Mouse (Mus musculus) liver, embryonic 16.5 days (tissue): ENCODE results near the gene Mrps7. TPM values are rescaled to one million over a fixed set of nuclear protein-coding genes. Genes with fewer than 3 reads are reported as not detected.

Experiments
- ATAC-seq: fragments of 200-750 bp; cut with Nextera tagmentation; 2 replicates; pipeline ENCODE4 v1.8.0; 2017; ENCODE audit warnings: low read depth, mild to moderate bottlenecking, moderate number of reproducible peaks, moderate library complexity
- H3K27ac ChIP-seq: fragments of 300-500 bp; sonication (generic); 2 replicates; pipeline ENCODE4 v1.5.1; 2014; ENCODE audit warnings: mild to moderate bottlenecking, low read length
- H3K27me3 ChIP-seq: fragments of 300-500 bp; sonication (generic); 2 replicates; pipeline ENCODE4 v1.6.1; 2014; ENCODE audit warnings: low read depth, low read length, mixed read lengths; ENCODE audit not compliant: control insufficient read depth, insufficient read depth
- H3K36me3 ChIP-seq: fragments of 300-500 bp; sonication (generic); 2 replicates; pipeline ENCODE4 v1.6.1; 2014; ENCODE audit warnings: mild to moderate bottlenecking; ENCODE audit not compliant: control insufficient read depth, insufficient read depth
- H3K4me1 ChIP-seq: fragments of 300-500 bp; sonication (generic); 2 replicates; pipeline ENCODE4 v1.6.1; 2014; ENCODE audit warnings: low read depth, low read length, mixed read lengths; ENCODE audit not compliant: control insufficient read depth
- H3K4me2 ChIP-seq: fragments of 300-500 bp; sonication (generic); 2 replicates; pipeline ENCODE4 v1.6.1; 2014; ENCODE audit warnings: low read depth, low read length, mixed read lengths
- H3K4me3 ChIP-seq: fragments of 300-500 bp; sonication (generic); 2 replicates; pipeline ENCODE4 v1.5.1; 2014; ENCODE audit warnings: low read depth, mild to moderate bottlenecking, low read length
- H3K9ac ChIP-seq: fragments of 300-500 bp; sonication (generic); 2 replicates; pipeline ENCODE4 v1.6.1; 2014; ENCODE audit warnings: low read depth, low read length
- H3K9me3 ChIP-seq: fragments of 300-500 bp; sonication (generic); replicated peaks from 2 replicates; pipeline ENCODE4 v1.6.1; 2016; ENCODE audit warnings: low read length; ENCODE audit not compliant: control insufficient read depth
- WGBS: fragments of 180-500 bp; shearing (Covaris S2); extraction: QIAGEN DNeasy Blood & Tissue Kit; methylation state at CpG from one replicate; pipeline ENCODE4 v1.1.7; 2014; ENCODE audit not compliant: insufficient replicate concordance; 5-methylcytosine and 5-hydroxymethylcytosine counted together
- polyA plus RNA-seq: library from polyadenylated mRNA; unstranded; fragments of >200 nt; fragmentation: Nextera tagmentation; extraction: Ambion mirVana; gene quantifications from 2 replicates; pipeline ENCODE4 v1.2.1, GENCODE M21; 2015

Gene Mrps7
- polyA plus RNA-seq, 1 experiment from 2014 or later: 47.6 TPM

DNA sequence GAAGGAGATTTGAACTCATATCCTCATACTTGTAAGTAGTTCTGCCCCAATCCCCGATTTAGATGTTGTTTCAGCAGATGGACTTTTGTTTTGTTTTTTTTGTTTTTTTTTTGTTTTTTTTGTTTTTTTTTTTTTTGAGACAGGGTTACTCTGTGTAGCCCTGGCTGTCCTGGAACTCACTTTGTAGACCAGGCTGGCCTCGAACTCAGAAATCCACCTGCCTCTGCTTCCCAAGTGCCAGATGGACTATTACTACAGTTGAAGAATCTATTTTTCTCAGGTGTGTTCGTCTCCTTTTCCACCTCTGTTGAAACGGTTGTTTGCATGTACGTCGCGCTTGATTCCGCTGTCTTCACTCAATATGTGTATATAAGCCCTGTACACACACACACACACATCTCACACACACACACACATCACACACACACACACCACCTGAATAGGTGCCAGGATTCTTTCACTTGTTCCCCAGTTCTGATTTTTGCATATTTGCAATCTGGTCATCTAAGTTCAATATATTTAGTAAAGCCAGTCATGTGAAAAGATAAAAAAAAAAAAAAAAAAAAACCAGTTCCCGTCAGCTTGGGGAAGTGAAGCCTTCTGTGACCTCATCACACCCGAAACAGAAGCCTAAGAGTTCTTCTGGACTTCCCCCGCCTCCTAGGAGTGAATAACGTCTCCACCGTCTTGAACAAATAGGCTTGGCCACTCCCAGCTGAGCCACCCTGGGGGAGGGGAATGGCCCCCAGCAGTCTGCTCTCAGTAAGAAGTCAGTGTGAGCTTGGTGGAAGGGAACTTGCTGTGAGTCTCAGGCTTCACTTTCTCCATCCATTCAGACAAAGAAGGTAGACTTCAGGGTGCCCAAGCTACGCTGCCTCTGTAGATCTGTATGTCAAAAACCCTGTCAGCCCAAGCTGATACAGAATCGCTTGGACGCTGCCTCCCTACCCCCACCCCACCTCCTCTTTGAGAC is 27.1 kb downstream of the Mrps7 start:
- ATAC-seq: no peak
- H3K9ac ChIP-seq: no peak overlapping the region
- 41% methylated on average over 16 of the region's 16 CpGs for WGBS

GRCm38 (mm10) chr11:115631505-115631890 is 27.8 kb downstream of the Mrps7 start:
- Histone ChIP-seq H3K9me3 (no peaks in the 10 kb centered on the region), H3K4me3 (no peak overlapping the region), H3K4me2 (peak overlapping the region; percentile 38), H3K36me3 (no peaks in the 10 kb centered on the region), H3K4me1 (peaks cover 15% of the 10 kb centered on the region), H3K9ac (no peak overlapping the region), H3K27ac (0 out of 2 replicates have a peak overlapping the region, but pooled peaks have one; percentile 19), H3K27me3 (no peaks in the 10 kb centered on the region)
- ATAC-seq: no peak
- 12% methylated on average over 3 of the region's 3 CpGs for WGBS

More for the DNA sequence above, 27.1 kb downstream of the Mrps7 start:
- Histone ChIP-seq H3K4me1 (peaks cover 15% of the 10 kb centered on the region), H3K4me3 (0 out of 2 replicates have a peak overlapping the region, but pooled peaks have one; percentile 8), H3K9me3 (no peaks in the 10 kb centered on the region), H3K27ac (0 out of 2 replicates have a peak overlapping the region, but pooled peaks have one; percentile 19), H3K27me3 (no peaks in the 10 kb centered on the region), H3K36me3 (no peaks in the 10 kb centered on the region), H3K4me2 (peak overlapping the region; percentile 38)

- Histone ChIP-seq H3K4me2 (no peak overlapping the region), H3K36me3 (no peaks in the 10 kb centered on the region), H3K27ac (no peak overlapping the region), H3K9me3 (no peaks in the 10 kb centered on the region), H3K9ac (no peak overlapping the region), H3K4me1 (peaks cover 8% of the 10 kb centered on the region), H3K4me3 (no peak overlapping the region), H3K27me3 (no peaks in the 10 kb centered on the region)
- WGBS: 63% methylated on average over 7 of the region's 7 CpGs
- ATAC-seq: no peak
Measured at GRCm38 (mm10) chr11:115632247-115632646, 28.5 kb downstream of the Mrps7 start.

DNA sequence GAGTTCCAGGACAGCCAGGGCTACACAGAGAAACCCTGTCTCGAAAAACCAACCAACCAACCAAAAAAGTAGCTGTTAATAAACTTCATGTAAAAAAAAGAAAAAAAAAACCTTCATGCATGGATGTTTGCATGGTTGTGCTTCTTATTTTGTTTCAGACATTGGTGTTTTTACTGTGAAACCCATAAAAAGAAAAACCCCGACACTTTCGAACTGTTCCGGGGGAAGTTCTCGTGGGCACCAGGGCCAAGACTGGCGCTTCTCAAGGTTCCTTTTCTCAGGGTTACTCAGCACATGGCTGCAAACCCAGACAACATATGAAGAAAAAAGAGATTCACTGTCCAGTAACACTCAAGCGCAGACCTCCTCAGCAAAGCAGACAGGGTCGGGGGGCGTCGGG is 29.1 kb downstream of the Mrps7 start:
- no peaks in the 10 kb centered on the region for H3K36me3 ChIP-seq
- H3K9me3 ChIP-seq: no peaks in the 10 kb centered on the region
- H3K27me3 ChIP-seq: no peaks in the 10 kb centered on the region
- ATAC-seq: no peak
- 52% methylated on average over 10 of the region's 10 CpGs for WGBS
- H3K4me1 ChIP-seq: peaks cover 4% of the 10 kb centered on the region; the same call in 1 of the 2 replicates
- H3K4me3 ChIP-seq: no peak overlapping the region
- H3K27ac ChIP-seq: no peak overlapping the region
- no peak overlapping the region for H3K9ac ChIP-seq
- no peak overlapping the region for H3K4me2 ChIP-seq

DNA sequence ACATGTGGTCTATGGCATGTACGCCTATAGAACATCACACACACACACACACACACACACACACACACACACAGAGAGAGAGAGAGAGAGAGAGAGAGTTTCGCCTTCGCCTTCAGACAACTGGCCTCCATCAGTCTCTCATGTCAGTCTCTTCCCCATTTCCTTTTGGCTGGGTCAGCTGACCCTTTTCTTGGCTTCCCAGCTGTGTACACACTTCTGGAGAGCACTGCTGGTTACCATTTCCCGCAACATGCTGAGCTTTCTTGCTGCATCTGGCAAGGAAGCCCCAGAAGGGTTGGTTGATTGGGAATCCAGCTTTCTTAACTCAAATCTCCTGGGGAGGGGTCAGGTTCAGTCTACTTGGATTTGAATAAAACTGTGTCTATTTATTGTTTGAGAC is 30.4 kb downstream of the Mrps7 start:
- Histone ChIP-seq H3K36me3 (no peaks in the 10 kb centered on the region), H3K9me3 (no peaks in the 10 kb centered on the region), H3K27ac (no peak overlapping the region), H3K4me1 (peaks cover 4% of the 10 kb centered on the region), H3K27me3 (no peaks in the 10 kb centered on the region), H3K4me3 (no peak overlapping the region), H3K4me2 (no peak overlapping the region), H3K9ac (no peak overlapping the region)
- WGBS: 61% methylated on average over 4 of the region's 4 CpGs
- no peak for ATAC-seq

GRCm38 (mm10) chr11:115635041-115635440 is 31.3 kb downstream of the Mrps7 start:
- 65% methylated on average over 8 of the region's 8 CpGs for WGBS
- H3K9ac ChIP-seq: no peak overlapping the region
- H3K4me3 ChIP-seq: no peak overlapping the region
- no peak overlapping the region for H3K4me2 ChIP-seq
- no peaks in the 10 kb centered on the region for H3K27me3 ChIP-seq
- H3K9me3 ChIP-seq: no peaks in the 10 kb centered on the region
- peaks cover 4% of the 10 kb centered on the region for H3K4me1 ChIP-seq
- no peaks in the 10 kb centered on the region for H3K36me3 ChIP-seq
- ATAC-seq: no peak
- H3K27ac ChIP-seq: no peak overlapping the region

DNA sequence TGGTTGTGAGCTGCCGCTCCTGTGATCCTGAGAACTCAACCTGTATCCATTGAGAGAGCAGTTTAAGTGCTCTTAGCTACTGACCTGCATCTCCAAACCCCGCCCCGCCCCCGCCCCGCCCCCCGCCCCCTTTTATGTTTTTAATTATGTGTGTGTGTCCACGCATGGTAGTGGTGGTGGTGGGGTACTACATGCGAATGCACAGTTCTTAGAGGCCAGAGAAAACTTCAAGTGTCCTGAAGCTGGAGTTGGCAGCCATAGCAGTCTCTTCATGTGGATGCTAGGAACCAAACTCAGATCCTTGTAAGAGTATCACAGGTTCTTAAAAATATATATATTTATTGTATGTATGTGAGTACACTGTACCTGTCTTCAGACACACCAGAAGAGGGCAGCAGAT is 31.8 kb downstream of the Mrps7 start:
- ATAC-seq: no peak
- no peak overlapping the region for H3K9ac ChIP-seq
- 64% methylated on average over 8 of the region's 8 CpGs for WGBS

DNA sequence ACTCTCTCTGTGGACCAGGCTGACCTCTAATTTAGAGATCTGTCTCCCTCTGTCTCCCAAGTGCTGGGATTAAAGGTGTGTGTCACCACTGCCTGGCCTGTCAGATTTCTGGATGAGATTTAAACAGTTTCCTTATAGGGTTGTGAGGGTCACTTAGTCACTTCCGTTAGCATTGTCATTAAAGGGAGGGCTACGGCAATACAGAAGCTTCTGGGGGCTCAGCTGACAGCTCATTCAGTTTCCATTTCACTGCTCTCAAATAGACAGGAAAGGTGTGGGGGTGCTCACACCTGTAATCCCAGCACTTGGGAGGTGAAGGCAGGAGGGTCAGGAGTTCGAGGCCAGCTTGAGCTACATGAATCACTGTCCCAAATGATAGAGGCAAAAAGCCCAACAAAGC is 33.2 kb downstream of the Mrps7 start:
- no peak overlapping the region for H3K9ac ChIP-seq
- H3K36me3 ChIP-seq: no peaks in the 10 kb centered on the region
- no peaks in the 10 kb centered on the region for H3K27me3 ChIP-seq
- H3K4me2 ChIP-seq: no peak overlapping the region
- no peak overlapping the region for H3K4me3 ChIP-seq
- peaks cover 9% of the 10 kb centered on the region for H3K4me1 ChIP-seq
- no peak for ATAC-seq
- 69% methylated on average over 3 of the region's 3 CpGs for WGBS
- no peak overlapping the region for H3K27ac ChIP-seq
- no peaks in the 10 kb centered on the region for H3K9me3 ChIP-seq

More for the DNA sequence above, 31.8 kb downstream of the Mrps7 start:
- Histone ChIP-seq H3K27ac (no peak overlapping the region), H3K36me3 (no peaks in the 10 kb centered on the region), H3K4me3 (no peak overlapping the region), H3K4me2 (no peak overlapping the region), H3K9me3 (no peaks in the 10 kb centered on the region), H3K4me1 (peaks cover 4% of the 10 kb centered on the region), H3K27me3 (no peaks in the 10 kb centered on the region)
